Mouse (Mus musculus): Measurements from ENCODE around the gene Ppp1cc.
A peak's percentile ranks its signal among the peaks of the same experiment; 100 is the strongest.
"Not testable (repeated sequence)": the region's sequence is repeated elsewhere in the genome, so short reads cannot be mapped to it uniquely, and the experiment has no call there.

Ppp1cc gene

GRCm38 (mm10) chr5:122138856-122139255 lies 19.2 kb upstream of the Ppp1cc start:
- no peak for DNase-seq

- DNase-seq: not testable (repeated sequence)
Measured at GRCm38 (mm10) chr5:122139771-122140170, 18.3 kb upstream of the Ppp1cc start.

GRCm38 (mm10) chr5:122140723-122141122 lies 17.4 kb upstream of the Ppp1cc start, which contains the start of gene Ccdc63:
Gene Ccdc63 (minus strand): TSS chr5:122140823.
- no peak for DNase-seq

GRCm38 (mm10) chr5:122142230-122142992 lies 15.7 kb upstream of the Ppp1cc start:
- DNase-seq: peak; percentile 59 to 66

- DNase-seq: peak in 1 of 2 experiments; percentile 28
Measured at GRCm38 (mm10) chr5:122143543-122143942, 14.5 kb upstream of the Ppp1cc start.

GRCm38 (mm10) chr5:122144825-122145224 lies 13.3 kb upstream of the Ppp1cc start:
- DNase-seq: no peak

- DNase-seq: peak; percentile 72 to 73
Measured at GRCm38 (mm10) chr5:122145381-122146055, 12.6 kb upstream of the Ppp1cc start.

GRCm38 (mm10) chr5:122146056-122146580 lies 12.0 kb upstream of the Ppp1cc start:
- peak; percentile 34 to 57 for DNase-seq

GRCm38 (mm10) chr5:122146609-122147008 lies 11.5 kb upstream of the Ppp1cc start:
- no peak for DNase-seq

GRCm38 (mm10) chr5:122148107-122148506 lies 10.0 kb upstream of the Ppp1cc start:
- DNase-seq: no peak

- no peak for DNase-seq
Measured at GRCm38 (mm10) chr5:122149259-122149658, 8.8 kb upstream of the Ppp1cc start.

- not testable (repeated sequence) for DNase-seq
Measured at GRCm38 (mm10) chr5:122152508-122152907, 5.6 kb upstream of the Ppp1cc start.

- DNase-seq: no peak
Measured at GRCm38 (mm10) chr5:122154006-122154405, 4.1 kb upstream of the Ppp1cc start.

- no peak for DNase-seq
Measured at GRCm38 (mm10) chr5:122154782-122155181, 3.3 kb upstream of the Ppp1cc start.

GRCm38 (mm10) chr5:122155613-122156012 lies 2.5 kb upstream of the Ppp1cc start:
- DNase-seq: no peak

GRCm38 (mm10) chr5:122156486-122156885 lies 1.6 kb upstream of the Ppp1cc start:
- DNase-seq: no peak

GRCm38 (mm10) chr5:122158557-122159515 lies 758 bp downstream of the Ppp1cc start:
- DNase-seq: peak; percentile 39 to 55

- no peak for DNase-seq
Measured at GRCm38 (mm10) chr5:122163194-122163593, 5.1 kb downstream of the Ppp1cc start.

GRCm38 (mm10) chr5:122164011-122164410 lies 5.9 kb downstream of the Ppp1cc start:
- no peak for DNase-seq

- DNase-seq: no peak
Measured at GRCm38 (mm10) chr5:122165233-122165915, 7.3 kb downstream of the Ppp1cc start.

GRCm38 (mm10) chr5:122166636-122167161 lies 8.6 kb downstream of the Ppp1cc start:
- DNase-seq: no peak
